Mouse (Mus musculus) brain, embryonic 14.5 days (tissue): ENCODE measurements around the gene Hoxb3.

Source experiments
- CTCF ChIP-seq: fragments of 200-500 bp; IDR thresholded peaks from 2 replicates; pipeline ENCODE4 v1.5.1; 2012; ENCODE audit warnings: inconsistent platforms, mild to moderate bottlenecking, moderate library complexity, borderline replicate concordance; ENCODE audit not compliant: insufficient read depth, insufficient read length; ENCODE audit errors: extremely low read depth
- POLR2A ChIP-seq: fragments of 200-500 bp; IDR thresholded peaks from 2 replicates; pipeline ENCODE4 v1.6.1; 2012; ENCODE audit warnings: mild to moderate bottlenecking, inconsistent platforms, borderline replicate concordance; ENCODE audit not compliant: poor library complexity, insufficient read depth, insufficient read length, severe bottlenecking; ENCODE audit errors: extremely low read depth

DNA sequence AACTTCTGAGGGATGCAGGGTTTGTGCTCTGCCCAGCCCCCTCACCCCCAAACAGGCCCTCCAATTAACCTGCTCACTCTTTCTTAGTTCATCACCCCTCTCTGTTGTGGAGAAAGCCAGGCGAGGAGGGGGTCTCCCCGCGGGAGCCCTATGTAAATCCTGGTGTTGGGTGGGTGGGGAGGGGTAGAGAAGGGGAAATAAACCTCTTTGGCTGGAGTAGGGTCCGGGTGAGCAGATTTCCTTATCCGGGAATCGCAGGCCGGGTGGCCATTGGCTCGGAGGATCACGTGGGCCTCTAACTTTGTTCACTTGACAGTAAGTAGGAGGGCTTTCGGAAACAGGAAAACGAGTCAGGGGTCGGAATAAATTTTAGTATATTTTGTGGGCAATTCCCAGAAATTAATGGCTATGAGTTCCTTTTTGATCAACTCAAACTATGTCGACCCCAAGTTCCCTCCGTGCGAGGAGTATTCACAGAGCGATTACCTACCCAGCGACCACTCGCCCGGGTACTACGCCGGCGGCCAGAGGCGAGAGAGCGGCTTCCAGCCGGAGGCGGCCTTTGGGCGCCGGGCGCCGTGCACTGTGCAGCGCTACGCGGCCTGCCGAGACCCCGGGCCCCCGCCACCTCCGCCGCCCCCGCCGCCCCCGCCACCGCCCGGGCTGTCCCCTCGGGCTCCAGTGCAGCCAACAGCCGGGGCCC, 4.6 kb upstream of the Hoxb3 start:
- no peak for TF ChIP-seq CTCF
- no peak for TF ChIP-seq POLR2A
